Mouse (Mus musculus) urinary bladder, adult 18-20 months (tissue): Measurements from ENCODE around the gene Ltb.
A peak's percentile ranks its signal among the peaks of the same experiment; 100 is the strongest.

Source experiments
- DNase-seq, 2 experiments: peaks; one replicate each; pipeline ENCODE4 v3.0.0; 2022; ENCODE audit warnings: low spot score in 2 of 2, mixed read lengths in 2 of 2

Ltb gene

DNA sequence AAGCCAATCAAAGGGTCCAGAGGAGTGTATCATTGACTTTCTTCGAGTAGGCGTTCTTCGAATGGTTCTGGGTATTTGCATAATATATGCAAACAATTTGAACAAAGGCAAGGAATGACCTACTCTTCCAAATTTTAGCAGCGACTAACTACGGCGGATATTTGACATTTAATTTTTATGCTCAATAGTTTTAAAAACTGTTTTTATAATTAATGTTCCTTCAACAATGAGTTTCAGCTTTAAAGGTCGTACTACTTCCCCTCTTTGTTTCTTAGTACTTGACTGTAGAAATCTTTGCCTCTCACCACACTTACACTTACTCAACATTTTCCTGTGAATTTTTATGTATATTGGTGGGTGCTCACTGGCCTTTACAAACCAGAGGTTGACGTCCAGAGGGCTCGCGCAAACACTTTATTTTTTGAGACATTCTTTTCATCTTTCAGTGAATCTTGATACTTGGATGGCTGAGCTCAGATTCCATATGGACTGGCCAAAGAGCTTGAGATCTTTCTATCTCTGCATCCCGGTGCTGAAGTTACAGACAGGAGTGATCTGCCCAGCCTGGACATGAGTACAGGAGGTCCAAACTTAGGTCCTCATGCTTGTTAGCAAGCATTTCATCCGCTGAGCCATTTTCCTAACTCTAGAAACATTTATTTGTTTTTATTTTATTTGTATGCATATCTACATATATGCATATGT, 28.6 kb upstream of the Ltb start:
- no peak for DNase-seq

DNA sequence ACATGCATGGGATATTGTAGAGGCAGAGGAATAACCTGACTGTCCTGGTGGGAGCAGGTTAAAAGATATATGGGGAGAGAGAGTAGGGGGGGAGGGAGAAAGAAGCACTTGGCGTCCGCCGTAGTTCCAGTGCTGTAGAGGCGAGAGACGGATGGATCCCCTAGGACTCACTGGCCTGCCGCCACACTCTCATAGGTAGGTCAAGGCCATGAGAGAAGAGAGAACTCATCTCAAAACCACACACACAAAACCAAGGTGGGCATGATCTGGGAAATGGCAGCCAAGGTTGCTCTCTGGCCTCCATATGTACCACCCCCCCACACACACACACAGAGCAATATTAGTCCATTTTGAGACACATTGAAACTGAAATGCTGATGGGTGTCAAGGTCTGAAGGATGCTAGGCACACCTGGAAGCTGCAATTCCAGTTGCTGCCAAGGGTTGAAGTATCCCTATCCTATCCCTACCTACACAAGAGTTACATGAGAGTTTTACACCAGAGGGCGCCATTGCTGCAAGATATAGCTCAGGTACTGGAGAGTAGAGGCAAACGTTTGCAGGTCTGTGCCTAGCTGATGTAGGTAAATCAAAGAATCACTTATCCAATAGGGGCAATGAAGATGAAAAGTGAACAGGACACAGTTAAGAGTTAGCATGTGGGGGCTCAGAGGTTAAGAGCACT, 27.7 kb upstream of the Ltb start:
- DNase-seq, result peak in 1 of 2 experiments; percentile 40

DNA sequence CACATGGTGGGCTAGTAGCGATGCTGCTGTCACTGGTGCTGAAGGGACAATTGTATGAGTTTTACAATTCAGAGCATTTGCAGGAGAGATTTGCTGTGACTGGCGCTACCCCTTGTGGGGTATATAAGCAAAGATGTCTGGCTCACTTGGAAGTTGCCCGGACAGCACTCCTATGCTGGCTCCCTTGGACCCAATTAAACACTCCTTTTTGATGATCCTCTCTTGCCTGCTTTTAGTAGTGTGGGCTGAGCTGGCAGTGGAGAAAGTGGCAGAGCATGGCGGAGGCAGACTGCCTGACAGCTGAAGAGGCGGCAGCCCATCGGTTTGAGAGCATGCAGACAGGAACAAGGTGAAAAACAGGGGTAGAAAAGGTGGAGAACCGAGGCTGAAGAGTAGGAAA, 26.4 kb upstream of the Ltb start:
- no peak for DNase-seq

DNA sequence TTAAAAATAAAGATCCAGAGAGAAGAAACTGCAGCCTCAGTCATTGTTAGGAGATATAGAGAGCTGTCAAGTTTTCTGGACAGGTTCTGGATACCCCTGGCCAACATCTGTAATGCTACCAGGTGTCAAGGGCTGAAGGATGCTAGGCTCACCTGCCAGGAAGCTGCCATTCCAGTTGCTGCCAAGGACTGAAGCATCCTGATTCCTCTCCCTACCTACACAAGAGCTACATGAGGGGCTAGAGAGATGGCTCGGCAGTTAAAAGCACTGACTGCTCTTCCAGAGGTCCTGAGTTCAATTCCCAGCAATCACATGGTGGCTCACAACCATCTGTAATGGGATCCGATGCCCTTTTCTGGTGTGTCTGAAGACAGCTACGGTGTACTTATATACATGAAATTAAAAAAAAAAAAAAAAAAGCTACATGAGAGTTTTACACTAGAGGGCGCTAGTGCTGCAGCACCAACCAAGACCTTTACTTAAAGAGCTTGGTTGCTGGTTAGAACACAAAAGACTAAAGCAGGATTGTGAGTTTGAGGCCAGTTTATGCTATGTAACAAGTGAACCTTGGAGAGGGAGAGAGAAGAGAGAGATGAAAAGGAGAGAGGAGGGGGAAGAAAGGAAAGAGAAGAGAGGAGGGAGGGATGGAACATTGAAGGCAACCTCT, 25.6 kb upstream of the Ltb start:
- no peak for DNase-seq

DNA sequence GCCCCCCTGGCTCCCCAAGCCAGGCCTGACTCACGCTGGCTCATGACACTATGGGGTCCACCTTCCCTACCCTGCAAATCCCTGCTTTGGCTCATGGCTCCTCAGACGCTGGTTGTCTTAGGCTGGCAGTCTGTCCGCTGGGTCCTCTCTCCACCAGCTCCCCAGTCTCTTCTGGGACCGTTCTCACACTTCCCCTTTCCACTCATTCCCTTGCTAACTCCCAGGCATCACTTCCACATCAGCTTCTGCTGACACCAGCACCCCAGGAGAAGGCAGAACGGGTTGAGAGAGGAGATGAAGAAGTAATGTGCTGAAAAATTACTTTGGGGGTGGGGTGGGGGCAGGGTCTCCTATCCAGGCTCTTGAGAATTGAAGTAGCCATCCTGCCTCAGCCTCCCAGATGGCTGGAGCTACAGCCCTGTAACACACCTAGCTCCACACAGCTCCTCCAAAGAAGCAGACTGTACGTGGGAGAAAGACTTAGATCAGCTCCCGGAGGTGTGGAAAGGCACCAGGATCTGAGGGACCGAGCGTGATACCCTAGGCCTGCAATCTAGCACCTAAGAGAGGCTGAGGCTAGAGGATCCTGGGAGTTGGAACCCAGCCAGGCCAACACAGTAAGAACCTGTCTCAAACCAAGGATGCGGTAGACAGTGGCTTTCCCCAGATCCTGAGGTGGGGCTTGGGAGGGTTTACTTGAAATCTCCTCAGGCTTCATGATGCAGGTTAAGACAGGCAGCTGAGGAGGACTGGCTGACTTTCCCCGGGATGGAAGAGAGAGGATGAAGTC, 21.6 kb upstream of the Ltb start:
- no peak for DNase-seq

DNA sequence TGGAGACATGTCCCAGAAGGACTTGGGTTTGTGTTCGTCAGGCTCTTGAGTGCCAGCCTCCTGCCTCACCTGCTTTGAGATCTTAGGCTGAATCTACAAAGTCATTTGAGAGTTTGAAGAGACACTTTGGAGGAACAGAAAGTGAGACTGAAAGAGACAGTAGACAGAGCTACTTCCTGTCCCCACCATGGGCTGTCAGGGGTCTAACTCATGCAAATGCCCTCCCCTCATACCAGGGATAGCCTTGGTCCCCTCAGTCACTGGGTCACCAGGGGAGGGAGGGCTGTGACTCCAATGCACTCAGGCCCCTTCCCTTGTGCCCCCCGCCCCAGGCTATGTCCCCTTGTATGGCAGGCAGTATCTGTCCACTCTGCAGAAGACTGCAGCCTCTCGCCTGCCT, 20.9 kb upstream of the Ltb start:
- DNase-seq, result no peak

DNA sequence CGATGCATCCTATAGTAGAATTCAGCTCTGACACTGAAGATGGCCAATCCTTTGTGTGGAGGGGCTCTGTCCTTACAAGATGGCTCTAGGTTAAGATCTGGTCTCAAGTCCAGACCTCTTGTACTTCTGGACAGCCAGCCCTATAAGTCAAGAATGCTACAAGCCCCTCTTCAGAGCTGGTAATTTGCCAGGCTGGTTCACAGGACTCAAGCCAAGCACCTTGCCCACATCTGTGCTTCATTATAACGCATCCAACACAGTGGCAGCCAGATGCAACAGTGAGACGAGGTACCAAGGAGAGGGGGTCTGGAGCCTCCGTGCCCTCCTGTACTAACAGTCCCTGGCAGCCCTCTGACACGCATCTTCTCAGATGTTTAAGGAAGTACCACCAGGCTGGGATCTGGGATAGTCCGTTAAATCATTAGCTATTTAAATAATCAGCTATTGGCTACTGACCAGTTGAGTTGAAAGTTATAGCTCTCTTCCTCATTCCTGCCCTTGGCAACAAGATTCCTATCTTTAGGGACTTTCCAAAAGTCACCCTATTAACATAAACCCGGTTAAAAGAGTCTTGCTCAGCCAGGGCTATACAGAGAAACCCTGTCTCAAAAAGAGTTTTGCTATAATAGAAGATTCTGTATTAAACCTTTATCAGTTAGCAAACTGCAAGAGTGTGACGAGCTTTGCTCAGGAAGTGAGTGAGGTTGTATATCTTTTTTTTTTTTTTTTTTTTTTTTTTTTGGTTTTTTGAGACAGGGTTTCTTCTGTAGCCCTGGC, 19.9 kb upstream of the Ltb start:
- no peak for DNase-seq

DNA sequence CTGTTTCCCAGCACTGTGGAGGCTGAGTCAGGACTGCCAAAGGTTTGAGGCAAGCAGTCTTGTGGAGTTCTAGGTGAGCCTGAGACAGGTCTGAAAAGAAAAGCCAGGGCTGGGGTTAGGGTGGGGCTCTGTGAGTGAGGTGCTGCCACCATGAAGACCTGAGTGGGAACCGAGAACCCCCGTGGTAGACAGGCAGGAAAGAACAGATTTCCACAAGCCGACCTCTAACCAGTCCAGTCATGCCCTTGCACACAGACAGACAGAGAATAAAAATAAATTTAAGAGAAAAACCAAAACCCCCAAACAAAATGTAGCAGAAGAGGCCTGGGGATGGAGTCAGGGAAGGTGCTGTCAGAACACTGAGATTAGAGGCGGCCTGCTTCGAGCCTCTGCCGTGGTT, 18.9 kb upstream of the Ltb start:
- no peak for DNase-seq

DNA sequence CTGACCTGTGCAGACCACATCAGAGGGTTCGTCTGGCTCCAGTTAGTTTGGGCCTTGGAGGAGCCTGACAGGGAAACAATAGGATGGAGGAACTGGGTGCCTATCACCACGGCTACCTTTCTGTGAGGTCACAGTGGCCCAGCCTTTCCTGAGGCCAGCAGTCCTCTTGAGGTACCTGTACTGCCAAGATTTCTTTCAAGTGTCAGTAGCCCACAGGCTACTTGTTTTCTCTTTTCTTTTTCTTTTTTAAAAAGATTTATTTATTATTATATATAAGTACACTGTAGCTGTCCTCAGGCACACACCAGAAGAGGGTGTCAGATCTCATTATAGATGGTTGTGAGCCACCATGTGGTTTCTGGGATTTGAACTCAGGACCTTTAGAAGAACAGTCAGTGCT, 18.3 kb upstream of the Ltb start, which contains the start of gene Aif1:
Gene Aif1 (minus strand): TSS at position 101 of the 400 bp plus-strand sequence.
- DNase-seq, result no peak

DNA sequence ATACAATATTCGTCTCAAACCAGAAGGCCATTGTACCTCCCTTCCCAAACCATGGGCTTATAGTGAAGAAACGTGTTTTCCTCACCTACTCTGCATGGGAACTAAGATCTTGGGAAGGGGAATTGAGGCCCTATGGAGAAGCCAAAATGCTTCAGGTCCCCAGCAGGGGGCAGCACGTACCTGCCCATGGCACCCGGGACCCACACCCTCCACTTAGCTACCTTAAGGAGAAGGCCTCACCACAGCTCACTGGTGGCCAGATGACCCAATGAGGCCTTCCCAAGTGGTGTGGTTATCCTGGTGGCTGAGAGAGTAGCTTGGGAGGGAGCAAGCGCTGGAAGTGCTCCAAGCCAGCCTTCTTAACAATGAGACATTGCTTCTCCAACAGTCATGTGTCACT, 15.7 kb upstream of the Ltb start:
- DNase-seq, result peak in 1 of 2 experiments; percentile 59

DNA sequence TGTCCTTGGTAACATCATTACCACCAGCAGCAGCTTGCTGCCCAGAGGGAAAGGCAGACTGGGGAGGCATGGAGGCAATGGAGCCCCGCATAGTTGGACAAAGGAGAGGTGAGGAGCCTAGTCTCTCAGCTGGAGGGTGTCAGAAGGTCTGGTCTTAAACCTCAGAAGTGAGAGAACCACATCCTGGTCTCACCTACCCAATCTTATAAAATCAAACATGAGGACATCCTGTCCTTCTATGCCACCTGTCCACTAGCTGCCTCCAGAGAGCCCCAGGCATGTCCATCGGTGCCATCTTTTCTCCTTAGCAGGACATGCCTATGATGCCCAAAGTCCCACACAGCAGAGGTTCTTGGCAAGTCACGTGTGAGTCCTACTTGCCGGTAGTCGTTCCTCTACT, 14.1 kb upstream of the Ltb start:
- DNase-seq, result no peak

DNA sequence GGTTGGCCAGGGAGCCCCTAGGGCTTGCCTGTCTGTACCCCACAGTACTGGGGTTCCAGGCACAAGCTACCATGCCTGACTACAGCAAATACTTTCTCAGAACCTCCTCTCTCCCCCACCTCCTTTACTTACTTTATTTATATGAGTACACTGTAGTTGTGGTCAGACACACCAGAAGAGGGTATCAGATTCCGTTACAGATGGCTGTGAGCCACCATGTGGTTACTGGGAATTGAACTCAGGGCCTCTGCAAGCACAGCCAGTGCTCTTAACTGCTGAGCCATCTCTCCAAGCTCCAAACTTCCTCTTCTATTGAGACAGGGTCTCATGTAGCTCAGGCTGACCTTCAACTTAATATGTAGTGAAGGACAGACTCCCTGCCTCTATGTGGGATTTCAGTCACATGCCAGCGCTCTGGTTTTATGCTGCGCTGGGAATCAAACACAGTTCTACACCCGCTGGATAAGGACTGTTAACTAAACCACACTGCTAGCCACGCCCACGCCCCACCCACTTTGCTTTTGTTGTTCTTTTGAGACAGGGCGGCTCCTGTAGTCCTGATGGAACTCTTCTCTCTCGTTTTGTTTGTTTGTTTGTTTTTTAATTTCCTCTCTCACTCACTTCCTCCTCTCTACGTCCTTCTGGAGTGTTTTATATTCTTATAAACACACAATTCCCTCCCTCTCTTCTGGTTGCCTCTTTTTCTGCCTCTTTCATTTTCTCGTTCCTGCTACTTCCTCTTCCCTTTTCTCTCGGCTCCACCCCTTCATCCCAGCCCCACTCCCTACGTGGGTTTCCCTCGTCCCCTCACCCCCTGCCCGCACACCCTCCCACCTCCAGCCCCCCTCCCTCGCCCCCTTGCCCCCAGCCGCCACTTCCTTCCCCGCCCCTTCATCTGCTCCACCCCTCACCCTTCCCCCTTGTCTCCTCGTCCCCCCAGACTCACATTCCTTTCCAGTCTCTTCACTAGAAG, 8.3 kb upstream of the Ltb start:
- DNase-seq, result peak in 1 of 2 experiments; percentile 64

DNA sequence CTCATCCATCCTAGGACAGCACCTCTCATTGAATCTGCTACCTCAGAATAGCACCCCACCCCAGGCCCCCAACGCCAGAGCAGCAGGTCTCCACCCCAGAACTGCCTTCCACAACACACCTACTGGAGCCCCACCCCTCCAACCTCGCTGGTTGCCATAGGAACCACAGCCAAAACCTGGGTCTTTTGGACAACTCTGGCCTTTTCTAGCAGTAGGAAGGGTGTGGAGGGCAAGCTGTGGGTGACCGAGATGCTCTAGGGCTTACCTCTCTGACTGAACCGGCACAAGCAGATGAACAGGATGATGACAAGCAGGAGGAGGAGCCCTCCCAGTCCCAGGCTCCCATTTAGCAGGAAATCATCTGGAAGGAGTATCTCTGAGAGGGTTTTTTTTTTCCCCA, 7.6 kb upstream of the Ltb start:
- no peak for DNase-seq

DNA sequence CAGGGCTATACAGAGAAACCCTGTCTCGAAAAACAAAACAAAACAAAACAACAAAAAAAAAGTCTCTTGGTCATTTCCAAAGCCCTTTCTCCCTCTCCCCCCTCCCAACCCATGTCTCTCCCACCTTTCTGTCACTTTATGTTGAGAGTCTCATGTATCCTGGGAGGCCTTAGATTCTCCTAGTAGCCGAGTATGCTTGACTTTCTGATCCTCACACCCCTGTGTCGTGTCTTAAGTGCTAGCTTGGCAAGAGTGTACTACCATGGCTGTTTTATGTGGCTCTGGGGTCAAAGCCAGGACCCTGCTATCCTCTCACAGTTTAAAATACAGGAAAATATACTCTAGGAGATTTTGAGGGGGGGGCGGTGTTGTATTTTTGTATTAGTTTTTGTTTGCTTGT, 6.9 kb upstream of the Ltb start:
- no peak for DNase-seq

DNA sequence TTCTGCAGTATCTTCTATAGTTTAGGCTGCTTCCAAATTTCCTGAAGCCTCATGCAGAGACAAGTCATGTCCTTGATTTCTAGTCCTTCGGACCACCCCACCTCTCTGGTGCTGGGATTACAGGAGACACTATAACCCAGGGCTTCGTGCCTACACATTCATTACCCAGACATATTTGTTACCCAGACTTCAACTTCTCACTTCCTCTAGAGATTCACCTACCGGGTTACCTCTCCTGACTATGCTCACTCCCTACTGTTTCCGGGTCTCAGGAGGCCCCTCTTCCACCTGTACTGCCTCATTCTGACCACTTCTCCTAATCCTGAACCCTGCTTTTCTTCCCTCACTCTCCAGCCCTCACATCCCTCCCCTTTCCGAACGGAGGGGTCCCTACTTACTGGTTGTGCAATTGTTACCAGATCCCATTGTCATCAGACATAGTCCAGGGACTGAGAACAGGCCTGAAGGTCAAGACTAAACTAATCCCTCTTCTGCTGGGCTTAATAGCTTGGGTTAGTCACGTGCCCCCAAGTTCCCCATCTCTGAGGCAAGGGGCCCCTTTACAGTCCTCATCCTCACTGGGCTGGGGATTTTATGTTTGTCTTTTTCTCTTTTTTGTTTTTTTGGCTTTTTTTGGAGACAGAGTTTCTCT, 6.2 kb upstream of the Ltb start, which contains the start of gene Lst1:
Gene Lst1 (minus strand): TSS at position 481 of the 652 bp plus-strand sequence.
- no peak for DNase-seq

DNA sequence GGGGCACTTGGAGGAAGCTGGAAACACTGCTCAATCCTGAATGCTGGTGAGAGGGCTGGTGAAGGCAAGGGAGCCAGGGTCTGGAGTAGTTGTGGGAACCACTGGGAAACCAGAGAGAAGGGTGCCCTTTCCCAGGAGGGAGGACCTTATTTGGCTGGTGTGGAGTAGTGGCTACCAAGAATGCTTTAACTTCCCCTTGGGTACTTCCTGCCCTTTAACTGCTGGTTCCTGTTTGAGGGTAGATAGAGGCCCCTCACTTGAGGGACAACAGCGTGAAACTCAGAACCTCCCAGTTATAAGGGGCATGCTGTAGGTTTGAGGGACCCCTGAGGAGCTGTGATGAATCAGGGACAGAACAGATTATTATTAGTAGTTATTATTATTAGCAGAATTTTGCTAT, 5.1 kb upstream of the Ltb start:
- no peak for DNase-seq

DNA sequence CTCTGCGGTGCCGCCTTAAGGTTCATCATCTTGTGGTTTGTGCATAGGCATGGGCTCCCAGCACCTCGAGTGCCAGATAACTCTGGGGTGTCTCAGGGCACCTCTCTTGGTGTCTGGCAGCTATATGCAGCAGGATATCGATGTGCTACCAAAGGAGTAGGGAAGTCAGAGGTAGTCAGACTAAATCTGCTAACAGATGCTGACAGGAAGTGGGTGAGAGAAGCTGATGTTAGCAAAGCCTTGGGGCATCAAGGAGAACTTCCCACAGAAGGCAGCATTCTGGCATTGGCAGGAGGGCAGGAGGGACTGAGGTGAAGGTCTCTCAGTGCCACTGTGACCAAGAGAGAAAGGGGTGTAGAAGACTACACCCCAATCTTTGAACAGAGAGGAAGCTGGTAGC, 4.1 kb upstream of the Ltb start:
- no peak for DNase-seq

DNA sequence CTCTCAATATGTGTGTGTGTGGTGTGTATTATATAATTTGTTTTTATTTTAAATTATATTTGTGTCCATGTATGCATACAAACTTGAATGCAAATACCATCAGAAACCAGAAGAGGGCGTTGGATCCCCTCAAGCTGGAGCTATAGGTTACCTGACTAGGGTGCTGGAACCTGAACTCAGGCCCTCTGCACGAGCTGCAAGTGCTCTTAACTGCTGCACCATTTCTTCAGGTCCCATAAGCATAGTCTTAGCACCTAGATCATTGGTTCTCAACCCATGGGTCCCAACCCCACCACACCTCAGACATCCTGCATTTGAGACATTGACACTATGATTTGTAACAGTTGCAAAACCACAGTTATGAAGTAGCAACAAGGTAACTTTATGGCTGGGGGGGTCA, 2.5 kb upstream of the Ltb start:
- no peak for DNase-seq

DNA sequence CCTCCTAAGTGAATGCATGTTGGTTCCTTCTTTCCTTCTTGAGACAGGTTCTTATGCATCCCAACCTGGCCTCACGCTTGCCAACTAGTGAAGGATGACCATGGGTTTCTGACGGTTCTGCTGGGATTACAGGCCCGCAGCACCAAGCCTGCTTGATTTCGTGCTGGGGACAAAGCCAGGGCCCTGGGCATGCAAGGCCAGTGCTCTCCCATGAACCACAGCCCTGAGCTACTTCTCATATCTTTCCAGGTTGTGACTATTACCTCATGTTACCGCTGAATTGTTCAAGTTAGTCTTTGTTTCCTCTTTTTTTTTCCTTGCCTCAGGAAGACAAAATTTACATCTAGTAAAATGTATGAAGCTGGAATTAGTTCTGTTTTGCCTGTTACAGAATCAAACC, 1.3 kb upstream of the Ltb start:
- no peak for DNase-seq
